Mouse (Mus musculus) activated CD4-positive, CD25-positive, alpha-beta regulatory T cell, adult 4 months (primary cell): Measurements from ENCODE around the gene Hemk1. TPM values are rescaled to one million over a fixed set of nuclear protein-coding genes. Genes with fewer than 3 reads are reported as not detected.
"Not testable (repeated sequence)": the region's sequence is repeated elsewhere in the genome, so short reads cannot be mapped to it uniquely, and the experiment has no call there.

Experiments
- ATAC-seq: one replicate; pipeline ENCODE4 v1.8.0; 2017
- polyA plus RNA-seq, 2 experiments: library from polyadenylated mRNA; unstranded; fragments of 100-300 nt; shearing (Covaris generic); gene quantifications; one replicate each; pipeline ENCODE4 v1.2.1; 2017

The Hemk1 gene
- polyA plus RNA-seq, 2 experiments from 2014 or later = 25.4 to 27.3 TPM

GRCm38 (mm10) chr9:107307099-107307872, 30.9 kb downstream of the Hemk1 start:
- ATAC-seq = no peak

- not testable (repeated sequence) for ATAC-seq
These were observed 31.5 kb downstream of the Hemk1 start for GRCm38 (mm10) chr9:107306673-107307072.

- peak; percentile 67 for ATAC-seq
These were observed 32.3 kb downstream of the Hemk1 start for GRCm38 (mm10) chr9:107305601-107306542.

GRCm38 (mm10) chr9:107305012-107305411, 33.1 kb downstream of the Hemk1 start:
- no peak for ATAC-seq

- ATAC-seq = no peak
These were observed 33.8 kb downstream of the Hemk1 start for GRCm38 (mm10) chr9:107304383-107304782.

GRCm38 (mm10) chr9:107303900-107304299, 34.2 kb downstream of the Hemk1 start:
- no peak for ATAC-seq

- peak; percentile 8 for ATAC-seq
These were observed 34.9 kb downstream of the Hemk1 start for GRCm38 (mm10) chr9:107303121-107303820.

GRCm38 (mm10) chr9:107302592-107302991, 35.6 kb downstream of the Hemk1 start:
- no peak for ATAC-seq

- no peak for ATAC-seq
These were observed 36.4 kb downstream of the Hemk1 start for GRCm38 (mm10) chr9:107301554-107302331.

GRCm38 (mm10) chr9:107300224-107300973, 37.8 kb downstream of the Hemk1 start:
- ATAC-seq = no peak

GRCm38 (mm10) chr9:107299783-107300182, 38.4 kb downstream of the Hemk1 start:
- ATAC-seq = no peak

GRCm38 (mm10) chr9:107298876-107299275, 39.3 kb downstream of the Hemk1 start:
- ATAC-seq = no peak

- ATAC-seq = peak; percentile 11
These were observed 39.9 kb downstream of the Hemk1 start for GRCm38 (mm10) chr9:107298059-107298780.

GRCm38 (mm10) chr9:107297658-107298057, 40.5 kb downstream of the Hemk1 start:
- no peak for ATAC-seq

- no peak for ATAC-seq
These were observed 41.1 kb downstream of the Hemk1 start for GRCm38 (mm10) chr9:107297059-107297458.

- peak; percentile 53 for ATAC-seq
These were observed 41.6 kb downstream of the Hemk1 start for GRCm38 (mm10) chr9:107296501-107296965.

GRCm38 (mm10) chr9:107296041-107296440, 42.1 kb downstream of the Hemk1 start:
- ATAC-seq = peak; percentile 28

- no peak for ATAC-seq
These were observed 42.3 kb downstream of the Hemk1 start, which contains the start of gene Cish for GRCm38 (mm10) chr9:107296016-107296040. Gene Cish (plus strand): TSS chr9:107296026.

GRCm38 (mm10) chr9:107295616-107296015, 42.5 kb downstream of the Hemk1 start:
- peak; percentile 61 for ATAC-seq

- no peak for ATAC-seq
These were observed 43.9 kb downstream of the Hemk1 start for GRCm38 (mm10) chr9:107294249-107294648.

- ATAC-seq = no peak
These were observed 47.3 kb downstream of the Hemk1 start for GRCm38 (mm10) chr9:107290897-107291296.
